Mouse (Mus musculus) stomach, embryonic 16.5 days (tissue): ENCODE results near the gene Myzap. TPM values are rescaled to one million over a fixed set of nuclear protein-coding genes. Genes with fewer than 3 reads are reported as not detected.
"Not testable (repeated sequence)": the region's sequence is repeated elsewhere in the genome, so short reads cannot be mapped to it uniquely, and the experiment has no call there.

ENCODE experiments used
- ATAC-seq: fragments of 200-750 bp; cut with Nextera tagmentation; 2 replicates; pipeline ENCODE4 v1.8.0; 2017; ENCODE audit warnings: moderate number of reproducible peaks, moderate TSS enrichment; ENCODE audit not compliant: insufficient read depth, low FRiP score
- H3K27ac ChIP-seq: fragments of 300-500 bp; sonication (generic); 2 replicates; pipeline ENCODE4 v1.5.1; 2014; ENCODE audit warnings: low read length
- H3K27me3 ChIP-seq: fragments of 300-500 bp; sonication (generic); 2 replicates; pipeline ENCODE4 v1.6.1; 2014; ENCODE audit warnings: low read length, control low read depth, mixed read lengths; ENCODE audit not compliant: control insufficient read depth, insufficient read depth
- H3K36me3 ChIP-seq: fragments of 300-500 bp; sonication (generic); 2 replicates; pipeline ENCODE4 v1.6.1; 2014; ENCODE audit warnings: low read length; ENCODE audit not compliant: control insufficient read depth, insufficient read depth
- H3K4me1 ChIP-seq: fragments of 300-500 bp; sonication (generic); 2 replicates; pipeline ENCODE4 v1.6.1; 2014; ENCODE audit warnings: low read length, control low read depth, mixed read lengths; ENCODE audit not compliant: control insufficient read depth, insufficient read depth
- H3K4me2 ChIP-seq: fragments of 300-500 bp; sonication (generic); 2 replicates; pipeline ENCODE4 v1.6.1; 2014; ENCODE audit warnings: low read depth, low read length, mixed read lengths
- H3K4me3 ChIP-seq: fragments of 300-500 bp; sonication (generic); replicated peaks from 2 replicates; pipeline ENCODE4 v1.5.1; 2014; ENCODE audit warnings: mild to moderate bottlenecking, low read length
- H3K9ac ChIP-seq: fragments of 300-500 bp; sonication (generic); 2 replicates; pipeline ENCODE4 v1.6.1; 2014; ENCODE audit warnings: low read length
- H3K9me3 ChIP-seq: fragments of 300-500 bp; sonication (generic); replicated peaks from 2 replicates; pipeline ENCODE4 v1.6.1; 2016; ENCODE audit warnings: low read length, control low read depth; ENCODE audit not compliant: control insufficient read depth
- WGBS: fragments of 180-500 bp; shearing (Covaris S2); extraction: QIAGEN DNeasy Blood & Tissue Kit; methylation state at CpG from one replicate; pipeline ENCODE4 v1.1.7; 2014; 5-methylcytosine and 5-hydroxymethylcytosine counted together
- polyA plus RNA-seq: library from polyadenylated mRNA; unstranded; fragments of >200 nt; fragmentation: Nextera tagmentation; extraction: Ambion mirVana; gene quantifications from 2 replicates; pipeline ENCODE4 v1.2.1, GENCODE M21; 2015

Gene Myzap
- polyA plus RNA-seq, 1 experiment from 2014 or later, result 16.4 TPM

GRCm38 (mm10) chr9:71484871-71485474, 107.2 kb downstream of the Myzap start:
- H3K9ac ChIP-seq, result peak overlapping the region; percentile 100

GRCm38 (mm10) chr9:71483872-71484271, 108.3 kb downstream of the Myzap start:
- H3K27ac ChIP-seq, H3K9ac ChIP-seq, ATAC-seq, H3K9me3 ChIP-seq, H3K27me3 ChIP-seq: not testable (repeated sequence)
- peak overlapping the region; percentile 88 for H3K4me3 ChIP-seq
- 78% methylated on average over 7 of the region's 7 CpGs for WGBS
- peaks cover 13% of the 10 kb centered on the region for H3K4me1 ChIP-seq
- H3K4me2 ChIP-seq, result peak overlapping the region; percentile 90
- peaks cover 42% of the 10 kb centered on the region for H3K36me3 ChIP-seq

More at GRCm38 (mm10) chr9:71484871-71485474, 107.2 kb downstream of the Myzap start:
- 1% methylated on average over 14 of the region's 14 CpGs for WGBS
- Histone ChIP-seq H3K36me3 (peaks cover 32% of the 10 kb centered on the region), H3K9me3 (no peaks in the 10 kb centered on the region), H3K4me2 (peak overlapping the region; percentile 90), H3K4me1 (peaks cover 13% of the 10 kb centered on the region), H3K27ac (peak overlapping the region; percentile 96), H3K27me3 (no peaks in the 10 kb centered on the region), H3K4me3 (peak overlapping the region; percentile 88)
- no peak for ATAC-seq

GRCm38 (mm10) chr9:71480305-71480704, 111.9 kb downstream of the Myzap start:
- Histone ChIP-seq H3K27me3 (no peaks in the 10 kb centered on the region), H3K4me1 (peaks cover 13% of the 10 kb centered on the region), H3K4me2 (no peak overlapping the region), H3K9me3 (no peaks in the 10 kb centered on the region), H3K36me3 (peaks cover 66% of the 10 kb centered on the region), H3K9ac (no peak overlapping the region), H3K4me3 (no peak overlapping the region), H3K27ac (no peak overlapping the region)
- 86% methylated on average over 2 of the region's 2 CpGs for WGBS
- ATAC-seq, result no peak

- no peak overlapping the region for H3K9ac ChIP-seq
- no peak overlapping the region for H3K27ac ChIP-seq
- H3K27me3 ChIP-seq, result no peaks in the 10 kb centered on the region
- H3K4me1 ChIP-seq, result peaks cover 13% of the 10 kb centered on the region
- H3K4me3 ChIP-seq, result no peak overlapping the region
- no peaks in the 10 kb centered on the region for H3K9me3 ChIP-seq
- no peak for ATAC-seq
- 87% methylated on average over 9 of the region's 9 CpGs for WGBS
- no peak overlapping the region for H3K4me2 ChIP-seq
- peaks cover 66% of the 10 kb centered on the region for H3K36me3 ChIP-seq
Measured at GRCm38 (mm10) chr9:71479413-71479812, 112.7 kb downstream of the Myzap start.

- WGBS, result 91% methylated on average over 7 of the region's 7 CpGs
- no peak for ATAC-seq
- H3K27me3 ChIP-seq, result no peaks in the 10 kb centered on the region
- peaks cover 10% of the 10 kb centered on the region for H3K4me1 ChIP-seq
- no peak overlapping the region for H3K27ac ChIP-seq
- H3K9ac ChIP-seq, result no peak overlapping the region
- no peaks in the 10 kb centered on the region for H3K9me3 ChIP-seq
- no peak overlapping the region for H3K4me2 ChIP-seq
- peaks cover 65% of the 10 kb centered on the region for H3K36me3 ChIP-seq
- no peak overlapping the region for H3K4me3 ChIP-seq
Measured at GRCm38 (mm10) chr9:71478596-71478995, 113.6 kb downstream of the Myzap start.

- ATAC-seq, result no peak
- H3K9me3 ChIP-seq, result no peaks in the 10 kb centered on the region
- H3K27me3 ChIP-seq, result no peaks in the 10 kb centered on the region
- H3K4me1 ChIP-seq, result no peaks in the 10 kb centered on the region
- H3K4me2 ChIP-seq, result no peak overlapping the region
- H3K27ac ChIP-seq, result no peak overlapping the region
- no peak overlapping the region for H3K4me3 ChIP-seq
- H3K36me3 ChIP-seq, result peaks cover 51% of the 10 kb centered on the region
- 97% methylated on average over 3 of the region's 3 CpGs for WGBS
- H3K9ac ChIP-seq, result no peak overlapping the region
Measured at GRCm38 (mm10) chr9:71476601-71477000, 115.6 kb downstream of the Myzap start.

- no peak overlapping the region for H3K27ac ChIP-seq
- no peak for ATAC-seq
- WGBS, result 94% methylated on average over 4 of the region's 4 CpGs
- no peak overlapping the region for H3K4me2 ChIP-seq
- H3K27me3 ChIP-seq, result no peaks in the 10 kb centered on the region
- H3K9me3 ChIP-seq, result no peaks in the 10 kb centered on the region
- H3K9ac ChIP-seq, result no peak overlapping the region
- H3K36me3 ChIP-seq, result peaks cover 40% of the 10 kb centered on the region
- H3K4me1 ChIP-seq, result no peaks in the 10 kb centered on the region
- H3K4me3 ChIP-seq, result no peak overlapping the region
Measured at GRCm38 (mm10) chr9:71475536-71475935, 116.6 kb downstream of the Myzap start.

- Histone ChIP-seq H3K4me2 (no peak overlapping the region), H3K4me3 (no peak overlapping the region), H3K9me3 (no peaks in the 10 kb centered on the region), H3K27me3 (no peaks in the 10 kb centered on the region), H3K4me1 (no peaks in the 10 kb centered on the region; the same call in 1 of the 2 replicates), H3K27ac (no peak overlapping the region), H3K9ac (no peak overlapping the region), H3K36me3 (no peaks in the 10 kb centered on the region)
- WGBS, result 66% methylated on average over 4 of the region's 4 CpGs
- ATAC-seq, result no peak
Measured at GRCm38 (mm10) chr9:71467434-71467833, 124.7 kb downstream of the Myzap start.

- no peak overlapping the region for H3K9ac ChIP-seq
- no peaks in the 10 kb centered on the region for H3K36me3 ChIP-seq
- no peaks in the 10 kb centered on the region for H3K9me3 ChIP-seq
- H3K27ac ChIP-seq, result no peak overlapping the region
- H3K4me2 ChIP-seq, result no peak overlapping the region
- H3K4me1 ChIP-seq, result no peaks in the 10 kb centered on the region; the same call in 1 of the 2 replicates
- no peak overlapping the region for H3K4me3 ChIP-seq
- no peak for ATAC-seq
- WGBS, result 78% methylated on average over 3 of the region's 3 CpGs
- no peaks in the 10 kb centered on the region for H3K27me3 ChIP-seq
Measured at GRCm38 (mm10) chr9:71466111-71466510, 126.0 kb downstream of the Myzap start.
